Mouse (Mus musculus) megakaryocyte, embryonic 14.5 days (primary cell): ENCODE measurements around the gene Elmod1.

Experiments used
- FLI1 ChIP-seq: IDR thresholded peaks from 2 replicates; pipeline ENCODE4 v1.6.1; 2012; ENCODE audit warnings: low read length, inconsistent platforms, mixed read lengths
- GATA1 ChIP-seq: IDR thresholded peaks from 3 replicates; pipeline ENCODE4 v1.6.1; 2012; ENCODE audit warnings: mixed read lengths, low read length, inconsistent platforms, borderline replicate concordance

DNA sequence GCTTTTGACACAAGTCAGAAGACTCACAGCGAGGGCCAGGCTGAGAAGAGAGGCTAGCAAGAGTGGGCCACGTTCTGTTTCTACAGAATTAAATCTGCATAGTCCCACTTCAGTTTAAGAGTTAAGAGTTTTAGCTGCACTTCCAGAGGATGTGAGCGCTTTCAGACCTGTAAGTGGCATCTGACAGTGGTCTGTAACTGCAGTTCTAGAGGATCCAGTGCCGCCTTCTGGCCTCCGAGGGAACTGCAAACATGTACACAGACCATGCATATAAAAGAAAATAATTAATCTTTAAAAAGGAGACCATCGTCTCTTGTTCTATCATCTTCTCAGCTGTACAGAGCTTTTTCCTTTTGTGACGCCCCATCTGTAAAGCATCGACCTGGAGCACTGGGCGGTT, 9.8 kb upstream of the Elmod1 start:
- TF ChIP-seq GATA1 (no peak), FLI1 (no peak)
